Mouse (Mus musculus) heart, postnatal 10 days (tissue): Measurements from ENCODE around the gene Arrdc5. TPM values are rescaled to one million over a fixed set of nuclear protein-coding genes. Genes with fewer than 3 reads are reported as not detected.
A peak's percentile ranks its signal among the peaks of the same experiment; 100 is the strongest.
"Not testable (repeated sequence)": the region's sequence is repeated elsewhere in the genome, so short reads cannot be mapped to it uniquely, and the experiment has no call there.

Experiments
- DNase-seq, 2 experiments: peaks; one replicate each; pipeline ENCODE4 v3.0.0; 2021
- intact Hi-C: fragments of 180-260 bp; cut with DNase I; formaldehyde crosslinking; loops from one replicate; pipeline ENCODE4 v1.15.1; 2025
- total RNA-seq, 2 experiments: library from RNA; stranded (reverse); gene quantifications; 2 replicates each; pipeline ENCODE4 v1.2.3; 2021

Arrdc5 gene
- total RNA-seq, 2 experiments from 2014 or later, result not detected

DNA sequence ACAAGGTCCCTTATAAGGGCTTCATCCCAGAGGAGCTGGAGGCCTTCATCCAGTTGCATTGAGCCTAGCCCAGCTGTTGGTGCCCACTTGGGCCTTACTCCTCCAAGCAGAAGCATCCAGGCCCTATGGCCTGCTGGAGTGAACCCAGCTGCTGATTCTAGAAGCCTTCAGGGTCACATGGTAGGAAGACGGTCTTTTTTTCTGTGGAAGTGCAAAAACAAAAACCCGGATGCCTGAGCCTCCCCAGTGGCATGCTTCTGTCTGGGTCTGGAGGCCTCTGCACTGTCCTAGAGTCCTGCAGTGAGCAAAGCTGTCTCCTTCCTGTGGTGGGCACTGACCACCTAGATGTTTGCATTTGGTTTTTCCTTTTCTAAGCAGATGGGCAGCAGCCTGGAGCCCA is 41.3 kb downstream of the Arrdc5 start:
- intact Hi-C loops, DNase-seq: not testable (repeated sequence)

DNA sequence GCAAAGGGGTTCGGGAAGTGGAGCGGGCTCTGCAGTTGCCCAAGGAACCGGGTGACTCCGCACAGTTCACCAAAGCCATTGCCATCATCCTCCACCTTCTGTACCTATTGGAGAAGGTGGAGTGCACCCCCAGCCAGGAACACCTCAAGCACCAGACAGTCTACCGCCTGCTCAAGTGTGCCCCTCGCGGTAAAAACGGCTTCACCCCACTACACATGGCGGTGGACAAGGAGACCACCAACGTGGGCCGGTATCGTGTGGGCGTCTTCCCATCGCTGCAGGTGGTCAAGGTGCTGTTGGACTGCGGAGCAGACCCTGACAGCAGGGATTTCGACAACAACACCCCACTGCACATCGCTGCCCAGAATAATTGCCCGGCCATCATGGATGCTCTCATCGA is 41.8 kb downstream of the Arrdc5 start:
- intact Hi-C loops, result not testable (repeated sequence)
- peak in 1 of 2 experiments; percentile 14 for DNase-seq

DNA sequence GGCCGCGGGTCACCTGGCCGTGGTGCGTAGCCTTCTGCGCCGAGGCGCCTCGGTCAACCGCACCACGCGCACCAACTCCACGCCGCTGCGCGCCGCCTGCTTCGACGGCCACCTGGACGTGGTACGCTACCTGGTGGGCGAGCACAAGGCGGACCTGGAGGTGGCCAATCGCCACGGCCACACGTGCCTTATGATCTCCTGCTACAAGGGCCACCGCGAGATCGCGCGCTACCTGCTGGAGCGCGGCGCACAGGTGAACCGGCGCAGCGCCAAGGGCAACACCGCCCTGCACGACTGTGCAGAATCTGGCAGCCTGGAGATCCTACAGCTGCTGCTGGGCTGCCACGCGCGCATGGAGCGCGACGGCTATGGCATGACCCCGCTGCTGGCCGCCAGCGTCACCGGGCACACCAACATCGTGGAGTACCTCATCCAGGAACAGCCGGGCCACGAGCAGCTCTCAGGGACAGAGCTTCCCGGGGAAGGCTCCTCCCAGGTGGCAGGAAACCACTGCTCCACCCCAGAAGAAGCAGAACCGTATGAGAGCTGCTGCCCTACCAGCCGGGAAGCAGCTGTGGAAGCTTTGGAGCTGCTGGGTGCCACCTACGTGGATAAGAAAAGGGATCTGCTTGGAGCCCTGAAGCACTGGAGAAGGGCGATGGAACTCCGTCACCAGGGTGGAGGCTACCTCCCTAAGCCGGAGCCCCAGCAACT is 42.7 kb downstream of the Arrdc5 start:
- intact Hi-C loops, result loop anchor here (2.0 kb wide), 1 partner anchor 19 kb away; the partner anchor contains the start of gene Ticam1
- no peak for DNase-seq

DNA sequence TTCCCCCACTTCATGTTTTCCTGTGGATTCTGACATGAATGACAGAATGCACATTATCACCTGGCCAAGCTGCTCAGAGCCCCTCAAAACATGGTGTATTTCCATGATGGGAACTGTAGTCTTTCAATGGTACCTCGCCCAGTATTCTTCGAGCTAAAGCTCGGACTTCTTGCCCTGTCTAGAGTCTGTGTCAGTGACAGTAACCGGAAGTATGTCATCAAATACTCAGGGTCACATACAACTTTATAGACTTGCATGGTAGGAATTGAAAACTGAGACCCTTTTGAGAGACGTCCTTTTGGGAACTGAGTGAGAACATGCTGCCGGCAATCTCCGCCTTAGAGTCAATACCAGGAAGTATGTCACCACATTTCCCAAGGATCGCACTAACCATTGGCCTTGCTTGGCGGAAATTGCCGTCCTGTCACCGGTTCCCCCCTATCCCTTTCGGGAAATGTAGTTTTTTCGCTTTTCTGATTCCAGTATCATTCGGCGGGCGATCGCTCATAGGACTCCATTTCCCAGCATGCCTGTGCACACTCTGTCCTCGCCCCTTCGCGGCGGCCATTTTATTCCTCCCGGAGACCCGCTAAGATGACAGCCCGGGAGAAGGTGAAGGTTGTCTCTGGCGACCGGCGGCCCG is 43.7 kb downstream of the Arrdc5 start, which contains the start of gene Fem1a:
Gene Fem1a, plus strand, starts transcription at position 572 of the 643 bp plus-strand sequence.
- peak; percentile 95 to 97 for DNase-seq
- intact Hi-C loops, result loop anchor here (2.0 kb wide), 1 partner anchor 20 kb away; the partner anchor contains the start of gene Ticam1

DNA sequence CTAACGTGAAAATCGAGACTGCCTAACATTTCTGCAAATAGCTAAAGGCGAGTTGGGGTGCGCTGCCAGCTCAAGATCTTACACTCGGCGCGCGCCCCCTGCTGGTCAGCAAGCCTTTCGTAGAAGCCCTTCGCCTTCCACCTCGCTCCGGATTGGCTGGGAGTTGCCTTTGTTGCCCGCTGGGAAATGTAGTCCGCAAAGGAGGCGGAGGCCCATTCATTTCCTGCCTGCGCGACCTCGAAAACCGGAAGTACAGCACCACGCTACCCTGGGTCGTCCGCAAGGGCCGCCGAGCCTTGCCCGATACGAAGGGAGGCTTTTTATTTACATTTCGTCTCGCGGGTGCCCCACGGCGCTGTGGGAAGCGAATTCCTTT is 44.2 kb downstream of the Arrdc5 start:
- DNase-seq, result peak; percentile 99
- intact Hi-C loops, result loop anchor here (1.0 to 2.0 kb wide), 2 partner anchors 21 to 124 kb away; partner anchors contain the start of gene Ticam1

DNA sequence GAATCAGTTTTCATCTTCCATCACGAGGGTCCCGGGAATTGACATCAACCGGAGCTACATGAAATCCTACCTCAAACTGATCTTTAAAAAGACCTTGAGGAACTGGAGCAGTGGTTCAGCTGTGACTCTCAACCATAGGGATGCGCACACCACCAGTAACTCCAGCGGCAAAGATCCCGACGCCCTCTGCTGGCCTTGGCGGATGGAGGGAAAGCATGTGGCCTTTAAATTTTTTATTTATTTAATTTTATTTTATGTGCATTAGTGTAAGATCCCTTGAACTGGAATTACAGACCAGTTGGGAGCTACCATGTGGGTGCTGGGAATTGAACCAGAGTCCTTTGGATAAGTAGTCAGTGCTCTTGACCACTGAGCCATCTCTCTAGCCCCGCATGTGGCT is 44.7 kb downstream of the Arrdc5 start:
- DNase-seq, result peak in 1 of 2 experiments; percentile 63
- intact Hi-C loops, result loop anchor here (1.0 kb wide), 1 partner anchor 123 kb away; no protein-coding TSS in a partner anchor

DNA sequence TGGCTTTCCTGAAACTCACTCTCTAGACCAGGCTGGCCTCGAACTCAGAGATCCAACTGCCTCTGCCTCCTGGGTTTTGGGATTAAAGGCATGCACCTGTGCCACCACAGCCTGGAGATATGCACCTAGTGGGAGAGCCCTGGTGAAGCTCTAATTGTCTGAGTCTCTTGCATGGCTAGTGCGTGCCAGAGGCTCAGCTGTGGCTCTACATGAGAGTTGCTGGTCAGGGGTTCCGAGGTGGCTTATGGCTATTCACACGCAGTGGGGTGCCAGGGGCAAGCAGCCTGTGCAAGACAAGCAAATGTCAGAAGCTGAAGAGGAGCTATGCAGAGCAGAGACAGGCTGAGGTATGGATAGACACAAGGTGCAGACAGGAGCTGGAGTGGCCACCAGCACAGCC is 45.4 kb downstream of the Arrdc5 start:
- DNase-seq, result no peak
- intact Hi-C loops, result loop anchor here (1.0 to 5.0 kb wide), 2 partner anchors 122 to 297 kb away; partner anchors contain the start of gene Yju2

DNA sequence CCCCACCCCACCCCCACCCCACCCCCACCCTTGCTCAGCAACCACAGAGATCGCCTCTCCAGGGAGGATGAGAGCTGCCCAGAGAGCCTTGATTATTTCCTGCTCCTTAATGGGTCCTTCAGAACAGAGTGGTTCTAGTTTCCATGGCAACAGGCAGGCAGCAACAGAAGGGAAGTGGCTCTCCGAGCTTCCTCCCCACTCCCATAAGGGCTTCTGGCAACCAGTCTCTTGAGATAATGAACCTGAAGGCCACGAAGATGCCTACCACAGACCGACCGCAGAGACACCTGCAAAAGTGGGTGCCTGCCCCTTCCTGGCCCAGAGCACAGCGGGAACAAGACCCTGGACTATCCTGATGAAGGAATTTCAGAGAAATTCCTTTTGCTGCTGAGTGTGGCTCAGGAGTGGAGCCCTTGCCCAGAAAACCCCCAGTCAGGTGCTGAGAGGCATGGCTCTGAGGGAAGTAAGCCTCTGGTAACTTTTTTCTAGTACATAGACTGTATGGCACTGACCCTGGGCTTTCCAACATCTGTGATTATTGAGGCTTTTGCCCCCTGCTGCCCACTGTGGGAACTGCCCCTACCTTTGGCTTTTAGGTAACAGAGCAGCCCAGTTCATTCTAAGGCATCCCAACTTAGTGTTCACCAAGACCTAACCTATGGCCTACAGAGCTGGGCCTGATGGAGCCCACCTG is 48.8 kb downstream of the Arrdc5 start:
- peak; percentile 75 to 84 for DNase-seq
- intact Hi-C loops, result loop anchor here (2.0 to 5.0 kb wide), 2 partner anchors 32 to 294 kb away; partner anchors contain the start of genes Dpp9 and Yju2

DNA sequence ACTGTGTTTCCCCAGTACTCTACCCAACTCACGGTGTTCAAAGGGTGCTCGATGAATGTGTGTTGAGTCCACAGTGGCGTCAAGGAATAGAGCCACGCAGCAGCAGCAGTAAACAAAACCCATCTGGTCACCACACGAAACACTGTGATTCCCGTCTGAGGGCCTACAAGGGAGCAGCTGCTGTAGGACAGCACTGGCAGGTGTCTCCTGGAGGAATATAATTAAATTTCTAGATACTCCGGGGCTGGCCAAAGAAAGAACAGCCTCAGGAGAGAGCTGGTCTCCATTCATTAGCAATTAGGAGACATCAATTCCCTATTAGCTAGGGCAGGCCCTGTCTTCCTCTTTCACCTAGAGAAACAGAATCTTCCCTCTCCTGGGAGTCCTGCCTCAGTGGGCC is 54.5 kb downstream of the Arrdc5 start:
- intact Hi-C loops, result no loop called here
- no peak for DNase-seq

Other genes starting within 250 kb of the Arrdc5 start
- gene Ubxn6, start 225.3 kb downstream of the Arrdc5 start, total RNA-seq, result 10 to 100 TPM; 50.9 to 57.4 TPM
- 10 to 100 TPM; 38.9 to 42.2 TPM for gene Hdgfl2, start 220.7 kb downstream of the Arrdc5 start, total RNA-seq
- 100 to 1,000 TPM in 1 of 2 experiments, 10 to 100 TPM in 1; 80.9 to 155 TPM for gene Plin4, start 190.5 kb downstream of the Arrdc5 start, total RNA-seq
- gene Plin5, start 182.7 kb downstream of the Arrdc5 start, total RNA-seq, result 100 to 1,000 TPM; 126 to 166 TPM
- gene Lrg1, start 178.3 kb downstream of the Arrdc5 start, total RNA-seq, result 10 to 100 TPM; 12.6 to 25.2 TPM
- 10 to 100 TPM; 11.3 to 13.7 TPM for gene Sema6b, start 159.9 kb downstream of the Arrdc5 start, total RNA-seq
- gene Tnfaip8l1, start 137.8 kb downstream of the Arrdc5 start, total RNA-seq, result 1 to 10 TPM; 5.8 to 8.4 TPM
- gene Mydgf, start 116.4 kb downstream of the Arrdc5 start, total RNA-seq, result 10 to 100 TPM; 36.6 to 40.3 TPM
- 10 to 100 TPM; 29.1 to 33.3 TPM for gene Dpp9, start 81.4 kb downstream of the Arrdc5 start, total RNA-seq
- gene Fem1a, start 43.5 kb downstream of the Arrdc5 start, total RNA-seq, result 10 to 100 TPM; 81.5 to 94.9 TPM
- gene Ticam1, start 23.5 kb downstream of the Arrdc5 start, total RNA-seq, result 10 to 100 TPM; 11.6 to 12.7 TPM
- 10 to 100 TPM; 67.0 to 81.9 TPM for gene Plin3, start 7.4 kb downstream of the Arrdc5 start, total RNA-seq
- 10 to 100 TPM; 21.6 to 23.3 TPM for gene Uhrf1, start 3.0 kb upstream of the Arrdc5 start, total RNA-seq
- gene Kdm4b, start 25.8 kb upstream of the Arrdc5 start, total RNA-seq, result 10 to 100 TPM; 42.4 to 44.9 TPM
- gene Ptprs, start 176.2 kb upstream of the Arrdc5 start, total RNA-seq, result 10 to 100 TPM; 87.3 to 92.3 TPM
- not detected for gene Znrf4, start 212.1 kb upstream of the Arrdc5 start, total RNA-seq